Mouse (Mus musculus) activated CD4-positive, CD25-positive, alpha-beta regulatory T cell, adult 4 months (primary cell): ENCODE measurements around the gene Gm5447. TPM values are rescaled to one million over a fixed set of nuclear protein-coding genes. Genes with fewer than 3 reads are reported as not detected.

Experiments
- ATAC-seq: one replicate; pipeline ENCODE4 v1.8.0; 2017
- polyA plus RNA-seq, 2 experiments: library from polyadenylated mRNA; unstranded; fragments of 100-300 nt; shearing (Covaris generic); gene quantifications; one replicate each; pipeline ENCODE4 v1.2.1; 2017

Gm5447 gene
- polyA plus RNA-seq: under 1 TPM in 1 of 2 experiments, not detected in 1; 0.19 TPM

GRCm38 (mm10) chr13:30973501-30974246, at the start of gene Gm5447, which contains the start of gene Exoc2:
Gm5447 (plus strand) TSS chr13:30974204.
Exoc2 (minus strand) TSS chr13:30974093.
- ATAC-seq: peak; percentile 73

- no peak for ATAC-seq
Observed at GRCm38 (mm10) chr13:30924269-30924668, 49.7 kb upstream of the Gm5447 start.

GRCm38 (mm10) chr13:30929119-30929518, 44.9 kb upstream of the Gm5447 start:
- no peak for ATAC-seq

GRCm38 (mm10) chr13:30931613-30932012, 42.4 kb upstream of the Gm5447 start:
- ATAC-seq: no peak

GRCm38 (mm10) chr13:30932972-30933371, 41.0 kb upstream of the Gm5447 start:
- ATAC-seq: peak; percentile 93

- ATAC-seq: no peak
Observed at GRCm38 (mm10) chr13:30945788-30946187, 28.2 kb upstream of the Gm5447 start.

GRCm38 (mm10) chr13:30947129-30947528, 26.9 kb upstream of the Gm5447 start:
- no peak for ATAC-seq

- ATAC-seq: no peak
Observed at GRCm38 (mm10) chr13:30947540-30947939, 26.5 kb upstream of the Gm5447 start, which contains the start of gene Hus1b. Hus1b (minus strand) TSS chr13:30947759.

- ATAC-seq: no peak
Observed at GRCm38 (mm10) chr13:30949181-30949580, 24.8 kb upstream of the Gm5447 start.

DNA sequence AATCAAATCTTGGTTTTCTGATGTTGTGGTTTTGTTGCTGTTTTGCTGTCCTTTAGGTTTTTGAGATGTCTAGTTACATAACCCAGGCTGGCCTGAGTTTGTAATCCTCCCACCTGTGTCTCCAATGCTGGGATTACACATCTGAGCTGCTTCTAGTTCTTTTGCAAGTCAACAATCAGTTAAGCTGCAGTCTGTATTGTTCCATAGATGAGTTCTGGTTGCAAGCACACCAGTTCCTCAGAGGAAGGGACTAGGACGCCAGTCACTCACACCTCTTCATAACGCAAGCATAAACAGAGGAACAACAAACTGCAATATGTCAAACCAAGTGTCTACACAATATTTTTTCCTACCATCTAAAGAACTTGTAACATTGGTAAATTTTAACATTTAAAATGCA, 22.0 kb upstream of the Gm5447 start:
- no peak for ATAC-seq

DNA sequence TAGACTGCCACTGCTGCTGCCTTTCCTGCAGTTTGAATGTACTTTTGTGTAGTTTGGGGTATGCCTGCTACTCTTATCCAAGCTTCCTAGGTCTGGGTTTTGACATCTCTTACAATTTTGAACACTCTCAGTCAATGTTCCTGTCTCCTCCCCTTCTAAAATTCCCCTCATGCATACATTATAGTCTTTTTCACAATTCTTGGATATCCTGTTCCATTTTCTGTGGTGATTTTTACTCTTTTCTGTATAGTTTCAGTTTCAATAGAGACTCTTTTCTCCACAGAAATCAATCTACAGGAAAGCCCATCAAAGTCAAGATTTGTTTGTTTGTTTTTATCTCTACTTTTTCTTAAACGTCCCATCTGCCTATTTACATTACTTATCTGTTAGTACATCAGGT, 20.4 kb upstream of the Gm5447 start:
- peak; percentile 65 for ATAC-seq

- ATAC-seq: no peak
Observed at GRCm38 (mm10) chr13:30960714-30961113, 13.3 kb upstream of the Gm5447 start.

DNA sequence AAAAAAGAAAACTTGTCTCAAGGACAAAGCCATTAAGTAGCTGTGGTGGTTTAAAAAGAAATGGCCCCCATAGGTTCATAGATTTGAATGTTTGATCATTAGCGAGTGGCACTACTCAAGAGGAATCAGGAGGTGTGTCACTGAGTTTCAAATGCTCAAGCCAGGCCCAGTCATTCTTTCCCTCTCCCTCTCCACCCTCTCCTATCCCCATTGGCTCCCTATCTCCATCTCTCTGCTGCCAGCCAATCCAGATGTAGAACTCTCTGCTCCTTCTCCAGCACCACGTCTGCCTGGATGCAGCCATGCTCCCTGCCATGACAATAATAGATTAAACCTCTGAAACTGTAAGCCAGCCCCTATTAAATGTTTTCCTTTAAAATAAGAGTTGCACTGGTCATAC, 12.1 kb upstream of the Gm5447 start:
- no peak for ATAC-seq

DNA sequence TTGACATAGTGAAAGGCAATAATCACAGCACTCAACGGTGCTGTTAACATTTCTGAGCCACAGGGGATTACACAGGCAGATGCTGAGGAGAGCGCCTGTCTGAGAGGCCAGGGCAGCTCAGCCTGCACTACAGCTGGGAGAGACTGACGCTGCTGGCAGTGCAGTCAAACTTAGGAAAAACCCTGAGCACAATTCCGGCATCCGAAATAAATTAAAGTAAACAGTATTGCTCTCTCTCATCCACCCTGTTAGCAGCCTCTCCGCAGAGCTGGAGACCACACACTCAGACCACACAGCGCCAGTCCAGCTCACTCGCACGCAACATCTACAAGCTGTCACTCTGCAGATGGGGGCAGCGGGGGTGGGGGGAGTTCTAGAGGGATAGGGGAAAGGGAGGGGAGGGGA, 7.5 kb upstream of the Gm5447 start:
- no peak for ATAC-seq

GRCm38 (mm10) chr13:30968311-30968710, 5.7 kb upstream of the Gm5447 start:
- ATAC-seq: no peak

DNA sequence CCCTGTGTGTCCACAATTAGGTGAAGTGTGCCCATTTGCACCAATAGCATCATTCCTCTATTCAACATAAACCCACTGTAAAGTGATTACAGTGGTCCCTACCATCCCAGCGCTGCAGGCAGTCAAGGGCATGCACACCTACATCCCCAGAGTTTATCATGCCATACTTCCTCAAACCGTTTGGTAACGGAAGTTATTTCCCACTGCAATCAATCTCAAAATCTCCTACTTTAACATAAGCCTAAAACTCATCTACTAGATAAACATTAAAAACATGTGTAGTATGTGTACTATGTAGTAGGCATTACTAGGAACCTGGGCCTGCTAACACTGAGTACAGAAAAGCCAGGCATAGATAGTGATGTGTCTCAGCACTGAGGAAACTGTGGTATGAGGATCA, 3.0 kb upstream of the Gm5447 start:
- ATAC-seq: no peak

GRCm38 (mm10) chr13:30972102-30972501, 1.9 kb upstream of the Gm5447 start:
- ATAC-seq: peak; percentile 92

DNA sequence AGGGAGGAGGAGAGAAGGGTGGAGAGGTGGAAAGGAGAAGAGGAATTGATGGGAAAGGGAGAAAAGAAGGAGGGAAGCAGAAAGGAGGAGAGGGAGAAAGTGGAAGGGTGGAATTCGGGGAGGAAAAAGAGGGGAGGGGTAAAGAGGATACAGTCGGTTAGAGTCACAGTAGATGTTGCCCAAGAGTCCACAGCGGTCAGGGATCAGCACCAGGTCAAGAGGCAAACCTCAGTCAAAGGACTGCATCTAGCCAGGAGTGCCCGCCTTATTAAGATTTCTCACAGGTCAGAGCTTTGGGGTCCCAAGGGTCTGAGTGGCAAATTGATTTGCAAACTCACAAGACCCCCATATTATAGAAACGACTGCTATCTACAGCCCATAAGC, 235 bp downstream of the Gm5447 start:
- ATAC-seq: no peak

- no peak for ATAC-seq
Observed at GRCm38 (mm10) chr13:30976536-30977084, 2.6 kb downstream of the Gm5447 start.

- ATAC-seq: no peak
Observed at GRCm38 (mm10) chr13:30978224-30978623, 4.2 kb downstream of the Gm5447 start.

- ATAC-seq: peak; percentile 82
Observed at GRCm38 (mm10) chr13:30981666-30982065, 7.7 kb downstream of the Gm5447 start.

GRCm38 (mm10) chr13:30985275-30985597, 11.2 kb downstream of the Gm5447 start:
- ATAC-seq: no peak

DNA sequence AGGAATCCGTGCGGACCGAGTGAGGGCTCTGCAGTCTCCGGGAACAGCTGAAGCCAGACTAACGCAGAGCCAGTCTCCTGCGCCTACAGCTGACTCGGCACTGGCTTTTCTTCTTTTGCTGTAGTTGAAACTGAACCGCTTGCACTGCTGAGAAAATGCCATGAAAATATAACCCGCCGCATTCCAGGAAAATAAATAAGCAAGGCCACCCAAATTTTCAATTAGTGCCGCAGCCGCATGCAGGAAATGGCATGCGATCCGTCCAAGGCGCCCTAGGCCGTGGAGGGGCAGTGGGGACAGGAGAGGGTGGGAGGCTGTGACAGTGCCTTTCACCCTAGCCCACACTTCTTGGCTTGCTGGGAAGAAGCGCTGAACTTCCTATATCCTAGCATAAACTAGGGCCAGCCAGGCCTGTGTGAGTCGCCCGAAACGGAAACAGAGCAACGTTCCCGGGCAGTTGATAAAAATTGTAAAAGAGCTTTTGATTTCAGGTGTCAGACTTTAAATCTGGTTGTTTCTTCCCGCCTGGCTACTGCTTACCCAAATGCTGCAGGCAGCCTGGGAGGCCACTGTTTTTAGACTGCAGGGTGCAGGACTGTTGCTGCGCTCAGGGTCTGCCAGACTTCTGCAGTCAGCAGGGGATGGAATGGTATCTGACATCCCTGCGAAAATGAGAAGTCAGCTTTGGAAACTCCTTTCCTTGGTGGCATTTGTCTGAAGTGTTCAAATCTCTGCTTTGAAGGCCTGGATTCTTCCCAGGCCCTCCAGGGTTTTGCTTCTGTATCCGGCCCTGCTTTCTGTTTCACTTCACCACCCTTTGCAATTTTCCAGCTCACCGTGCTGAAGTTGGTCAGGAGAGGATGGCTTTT, 11.8 kb downstream of the Gm5447 start:
- ATAC-seq: peak; percentile 35
